Mouse (Mus musculus) ES-E14 (cell line): ENCODE results near the gene Tmem132b.

Experiments
- HCFC1 ChIP-seq: IDR thresholded peaks from 2 replicates; pipeline ENCODE4 v1.6.1; 2012; ENCODE audit warnings: low read length, inconsistent platforms, borderline replicate concordance; ENCODE audit not compliant: insufficient read depth
- MAFK ChIP-seq: IDR thresholded peaks from 2 replicates; pipeline ENCODE4 v1.6.1; 2014; ENCODE audit warnings: mild to moderate bottlenecking, low read depth, low read length, inconsistent platforms; ENCODE audit not compliant: insufficient read depth

DNA sequence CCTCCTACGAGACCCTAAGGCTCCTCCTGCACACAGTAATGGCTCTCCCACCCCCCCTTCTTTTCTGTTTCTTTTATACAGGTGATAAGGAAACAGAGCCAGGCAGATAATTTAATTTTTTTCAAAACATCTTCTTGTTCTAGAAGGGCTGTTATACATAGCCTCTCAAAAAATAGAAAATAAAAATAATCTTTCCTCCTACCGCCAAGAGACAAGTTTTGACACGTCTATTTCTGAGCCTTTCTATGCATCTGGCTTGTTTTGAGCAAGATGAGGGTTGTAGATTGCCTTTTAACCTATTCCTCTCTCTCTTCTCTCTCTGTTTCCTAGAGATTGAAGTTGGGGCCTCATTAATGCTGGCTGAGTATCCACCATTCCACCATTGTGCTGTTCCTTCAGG lies 196.9 kb downstream of the Tmem132b start:
- no peak for TF ChIP-seq MAFK
- TF ChIP-seq HCFC1 = no peak
